Mouse (Mus musculus): ENCODE results near the gene Irgq.

GRCm38 (mm10) chr7:24577811-24578210 is 47.3 kb downstream of the Irgq start:
- TF ChIP-seq CTCF (conservative IDR thresholded peaks at IDR 0.05; ENCODE audit: insufficient read depth, insufficient read length, low read depth, low read length), result no peak
- no peak for TF ChIP-seq POLR2A (IDR thresholded peaks at IDR 0.05; ENCODE audit: low read depth, low read length)

Data from kidney, adult 2 months (tissue).